Mouse (Mus musculus) spleen, adult 2 months (tissue): ENCODE data around the gene Slc25a53. TPM values are rescaled to one million over a fixed set of nuclear protein-coding genes. Genes with fewer than 3 reads are reported as not detected.

Experiments used
- DNase-seq, 2 experiments: peaks; one replicate each; pipeline versions ENCODE4 v3.0.0 to v3.0.0-alpha.2; 2012 to 2021; ENCODE audit warnings: low spot score in 2 of 2, low read depth in 1 of 2
- H3K27ac ChIP-seq: fragments of 200-500 bp; 2 replicates; pipeline ENCODE4 v1.5.1; 2012; ENCODE audit warnings: low read length, inconsistent platforms; ENCODE audit not compliant: insufficient read depth
- H3K27me3 ChIP-seq: fragments of 200-500 bp; 2 replicates; pipeline ENCODE4 v1.6.1; 2012; ENCODE audit warnings: mild to moderate bottlenecking, moderate library complexity, low read length, inconsistent platforms; ENCODE audit not compliant: control insufficient read depth, insufficient read depth
- H3K36me3 ChIP-seq: fragments of 200-500 bp; 2 replicates; pipeline ENCODE4 v1.6.1; 2012; ENCODE audit warnings: mild to moderate bottlenecking, low read length, inconsistent platforms; ENCODE audit not compliant: control insufficient read depth, insufficient read depth
- H3K4me1 ChIP-seq: fragments of 200-500 bp; 2 replicates; pipeline ENCODE4 v1.6.1; 2011; ENCODE audit warnings: inconsistent platforms; ENCODE audit not compliant: control insufficient read depth, insufficient read depth, insufficient read length
- H3K4me3 ChIP-seq: fragments of 200-500 bp; 2 replicates; pipeline ENCODE4 v1.5.1; 2011; ENCODE audit warnings: mild to moderate bottlenecking, inconsistent platforms; ENCODE audit not compliant: insufficient read depth, insufficient read length; ENCODE audit errors: extremely low read depth
- CTCF ChIP-seq: fragments of 200-500 bp; IDR thresholded peaks from 2 replicates; pipeline ENCODE4 v1.5.1; 2011; ENCODE audit warnings: mild to moderate bottlenecking, inconsistent platforms; ENCODE audit not compliant: insufficient read depth, insufficient read length, insufficient replicate concordance; ENCODE audit errors: extremely low read depth
- POLR2A ChIP-seq: fragments of 200-500 bp; IDR thresholded peaks from 2 replicates; pipeline ENCODE4 v1.6.1; 2011; ENCODE audit warnings: low read depth, low read length, inconsistent platforms
- WGBS: fragments of 180-500 bp; shearing (Covaris S2); methylation state at CpG from one replicate; pipeline ENCODE4 v1.1.7; 2018; 5-methylcytosine and 5-hydroxymethylcytosine counted together
- polyA plus RNA-seq: library from polyadenylated mRNA; depleted of rRNA; stranded (reverse); fragments of >200 nt; gene quantifications from 2 replicates; pipeline ENCODE4 v1.2.3, GENCODE M21; 2012

Slc25a53 gene
- polyA plus RNA-seq, 1 experiment, result 29.7 TPM

DNA sequence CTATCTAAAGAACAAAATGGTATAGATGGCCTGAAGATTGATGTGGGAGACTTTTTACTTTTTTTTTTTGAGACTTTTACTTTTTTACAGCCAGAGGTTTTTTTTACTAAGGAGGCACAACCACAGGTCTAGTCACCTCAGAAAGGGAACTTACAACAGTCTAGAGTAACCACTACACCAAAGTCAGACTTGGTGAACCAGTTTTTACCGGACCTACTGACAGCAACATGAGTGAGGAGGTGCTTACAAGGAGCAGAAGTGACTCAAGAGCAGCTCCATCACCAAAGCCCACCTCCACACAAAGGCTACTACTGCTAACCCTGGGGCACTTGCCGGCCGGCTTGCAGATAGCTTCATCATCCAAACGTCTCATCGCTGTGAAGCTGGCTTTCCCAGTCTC is 6.4 kb downstream of the Slc25a53 start:
- Histone ChIP-seq H3K4me1 (no peaks in the 10 kb centered on the region), H3K27me3 (no peaks in the 10 kb centered on the region), H3K36me3 (no peaks in the 10 kb centered on the region), H3K27ac (no peak overlapping the region), H3K4me3 (no peak overlapping the region)
- TF ChIP-seq POLR2A, result no peak
- TF ChIP-seq CTCF, result no peak
- DNase-seq, result no peak
- 87% methylated on average over 5 of the region's 5 CpGs for WGBS

DNA sequence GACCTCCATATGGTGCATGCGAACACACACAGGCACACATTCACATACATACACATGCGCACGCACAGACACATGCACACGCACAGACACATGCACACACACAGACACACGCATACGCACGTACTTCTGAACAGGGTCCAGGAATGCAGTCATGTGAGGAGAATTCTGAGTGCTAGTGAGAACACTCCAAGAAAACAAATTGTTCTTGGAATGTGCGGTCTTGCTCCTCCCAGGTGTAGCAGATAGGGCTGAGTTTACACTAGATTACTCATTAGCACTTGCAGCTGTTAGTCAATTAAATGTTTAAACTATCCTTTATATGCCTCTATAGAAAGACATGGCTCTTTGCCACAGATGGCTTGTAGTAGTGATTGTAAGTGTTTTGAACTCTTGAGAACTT is 7.2 kb downstream of the Slc25a53 start:
- no peaks in the 10 kb centered on the region for H3K36me3 ChIP-seq
- DNase-seq, result no peak

DNA sequence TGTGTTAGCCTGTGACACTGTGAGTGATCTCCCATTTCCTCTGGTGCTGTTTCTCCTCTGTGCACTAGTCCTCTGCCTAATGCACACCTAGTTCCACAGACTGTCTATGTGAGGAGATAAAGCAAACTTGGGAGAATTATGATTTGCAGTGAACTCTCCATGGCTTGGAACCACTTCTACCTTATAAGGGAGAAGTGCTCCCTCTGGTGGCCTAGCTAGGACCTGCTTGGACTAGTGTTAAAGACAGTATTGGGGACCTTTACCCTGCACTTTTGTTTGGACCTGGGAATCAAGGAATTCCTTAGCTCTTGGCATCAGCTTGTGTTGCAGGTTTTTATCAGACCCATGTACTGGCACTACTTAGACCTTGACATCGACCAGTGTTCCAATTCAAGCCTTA is 18.8 kb downstream of the Slc25a53 start:
- peak; percentile 28; the same call in 1 of the 2 replicates for TF ChIP-seq CTCF
- TF ChIP-seq POLR2A, result no peak
- 17% methylated on average over 1 of the region's 1 CpGs for WGBS
- H3K4me1 ChIP-seq, result no peaks in the 10 kb centered on the region
- H3K4me3 ChIP-seq, result no peak overlapping the region
- H3K27ac ChIP-seq, result no peak overlapping the region
- peak; percentile 15 to 50 for DNase-seq
- H3K27me3 ChIP-seq, result no peaks in the 10 kb centered on the region
- H3K36me3 ChIP-seq, result no peaks in the 10 kb centered on the region

More for the DNA sequence above, 7.2 kb downstream of the Slc25a53 start:
- Histone ChIP-seq H3K4me1 (no peaks in the 10 kb centered on the region), H3K27me3 (no peaks in the 10 kb centered on the region), H3K4me3 (no peak overlapping the region), H3K27ac (no peak overlapping the region)
- WGBS, result 98% methylated on average over 8 of the region's 8 CpGs
- TF ChIP-seq POLR2A (no peak), CTCF (no peak)

DNA sequence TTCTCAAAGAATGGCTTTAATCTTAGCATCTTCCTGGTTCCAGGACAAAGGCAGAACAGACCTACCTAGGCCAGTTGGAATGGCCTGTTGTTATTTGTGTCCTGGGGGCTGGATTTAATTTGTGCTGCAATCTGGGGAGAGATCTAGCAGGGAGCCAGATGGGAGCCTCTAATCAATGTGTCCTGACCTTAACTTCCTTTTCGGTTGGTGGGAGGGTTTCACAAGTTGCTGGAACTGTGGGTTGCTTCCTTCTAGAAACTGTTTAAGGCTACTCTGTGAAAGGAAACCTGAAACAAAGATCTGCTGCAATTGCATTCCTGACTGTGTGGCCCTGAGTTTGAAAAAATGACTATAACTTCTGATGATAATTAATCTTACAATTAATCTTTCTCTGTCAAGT is 20.4 kb downstream of the Slc25a53 start:
- no peak for DNase-seq
- TF ChIP-seq POLR2A (no peak), CTCF (no peak)
- 64% methylated on average over 1 of the region's 1 CpGs for WGBS

DNA sequence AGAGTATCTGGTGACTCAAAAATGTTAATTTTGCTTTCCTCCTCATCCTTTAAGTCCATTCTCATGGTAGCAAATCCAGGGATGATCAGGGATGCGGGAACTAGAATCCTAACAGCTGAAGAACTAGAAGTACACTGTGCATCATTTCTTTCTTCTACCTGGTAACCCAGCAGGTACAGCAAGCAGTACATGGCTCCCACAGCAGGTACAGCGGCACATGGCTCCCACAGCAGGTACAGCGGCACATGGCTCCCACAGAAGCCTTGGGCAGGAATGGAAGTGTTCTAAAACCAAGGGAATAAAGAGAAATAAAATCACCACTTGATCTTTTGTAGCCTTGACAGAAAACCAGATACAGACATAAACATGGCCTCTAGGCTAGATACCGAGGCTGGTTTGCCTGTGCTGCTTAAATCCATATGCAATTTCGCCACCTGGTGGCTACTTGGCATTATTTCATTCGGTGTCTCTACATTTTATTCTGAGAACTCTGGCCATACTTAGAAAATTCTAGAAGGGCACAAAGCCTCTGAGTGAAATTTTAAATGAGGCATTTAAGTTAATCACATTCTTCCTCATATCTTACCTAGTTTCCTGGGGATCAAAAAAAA is 22.9 kb downstream of the Slc25a53 start:
- WGBS, result 53% methylated on average over 6 of the region's 6 CpGs
- Histone ChIP-seq H3K4me1 (no peaks in the 10 kb centered on the region), H3K27me3 (no peaks in the 10 kb centered on the region), H3K36me3 (no peaks in the 10 kb centered on the region; the same call in 1 of the 2 replicates), H3K27ac (no peak overlapping the region), H3K4me3 (no peak overlapping the region)
- no peak for TF ChIP-seq POLR2A
- TF ChIP-seq CTCF, result peak; percentile 29; the same call in 1 of the 2 replicates
- DNase-seq, result peak; percentile 49 to 53

More for the DNA sequence above, 20.4 kb downstream of the Slc25a53 start:
- no peaks in the 10 kb centered on the region; the same call in 1 of the 2 replicates for H3K36me3 ChIP-seq
- H3K4me1 ChIP-seq, result no peaks in the 10 kb centered on the region
- no peaks in the 10 kb centered on the region for H3K27me3 ChIP-seq
- no peak overlapping the region for H3K27ac ChIP-seq
- no peak overlapping the region for H3K4me3 ChIP-seq

DNA sequence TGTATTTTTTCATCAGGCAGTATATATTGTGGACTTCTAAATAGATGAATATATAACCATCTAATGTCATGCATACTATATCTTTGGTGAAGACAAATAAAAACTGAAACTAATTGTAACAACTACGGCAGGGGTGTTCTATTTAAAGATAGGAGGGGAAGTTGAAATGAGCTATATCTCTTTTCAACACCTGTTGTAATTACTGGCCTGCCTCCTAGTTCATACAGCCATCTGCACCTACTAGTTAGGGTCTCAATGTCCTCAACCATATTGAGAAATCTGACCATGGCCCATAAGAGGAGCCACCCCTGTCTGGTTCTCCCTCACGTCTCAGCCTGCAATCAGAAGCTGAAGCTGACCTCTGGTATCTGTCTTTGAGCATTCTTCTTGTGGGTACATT is 41.8 kb downstream of the Slc25a53 start:
- TF ChIP-seq CTCF, result no peak
- TF ChIP-seq POLR2A, result no peak
- Histone ChIP-seq H3K4me1 (peaks cover 3% of the 10 kb centered on the region; the same call in 1 of the 2 replicates), H3K36me3 (no peaks in the 10 kb centered on the region), H3K4me3 (no peak overlapping the region), H3K27ac (peak overlapping the region; percentile 59), H3K27me3 (no peaks in the 10 kb centered on the region)
- 50% methylated on average over 2 of the region's 2 CpGs for WGBS
- no peak for DNase-seq

DNA sequence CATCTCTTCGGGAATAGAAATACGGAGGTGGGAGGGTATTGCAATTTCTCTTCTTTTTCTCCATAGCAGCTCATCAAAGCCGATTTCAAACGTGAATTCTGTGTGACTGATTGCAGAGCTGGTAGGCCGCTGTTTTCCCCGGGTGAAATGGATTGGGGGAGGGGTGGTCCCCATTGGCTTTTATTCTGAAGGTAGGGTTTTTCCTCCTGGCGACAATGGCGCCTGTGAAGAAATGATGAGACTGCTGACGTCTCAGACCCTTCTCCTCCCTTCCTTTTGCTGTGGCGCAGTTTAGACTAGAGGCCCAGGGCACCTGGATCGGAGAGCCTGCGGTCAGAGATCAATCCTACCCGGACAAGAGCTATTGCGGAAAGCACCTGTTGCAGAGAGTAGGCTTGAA is 44.5 kb downstream of the Slc25a53 start:
- no peak for DNase-seq
- TF ChIP-seq CTCF (no peak), POLR2A (no peak)
- H3K27ac ChIP-seq, result no peak overlapping the region; the same call in 1 of the 2 replicates
- 69% methylated on average over 14 of the region's 14 CpGs for WGBS
- peaks cover 3% of the 10 kb centered on the region; the same call in 1 of the 2 replicates for H3K4me1 ChIP-seq
- H3K36me3 ChIP-seq, result no peaks in the 10 kb centered on the region
- peak overlapping the region; percentile 95; the same call in 1 of the 2 replicates for H3K4me3 ChIP-seq
- H3K27me3 ChIP-seq, result no peaks in the 10 kb centered on the region
